Mouse (Mus musculus): ENCODE results near the gene Gm13276. TPM values are rescaled to one million over a fixed set of nuclear protein-coding genes. Genes with fewer than 3 reads are reported as not detected.

The Gm13276 gene
- not detected in 2 replicates for polyA plus RNA-seq (2012; rRNA removed)

GRCm38 (mm10) chr4:88785409-88785808 is at the start of gene Gm13276:
Gene Gm13276, plus strand, starts transcription at chr4:88785709.

GRCm38 (mm10) chr4:88754818-88755340 is 30.6 kb upstream of the Gm13276 start, which contains the start of gene Gm13271:
Gene Gm13271, plus strand, starts transcription at chr4:88754868.

GRCm38 (mm10) chr4:88759610-88760268 is 25.8 kb upstream of the Gm13276 start, which contains the start of gene Gm13283:
Gene Gm13283, plus strand, starts transcription at chr4:88760119.

GRCm38 (mm10) chr4:88773534-88773933 is 12.0 kb upstream of the Gm13276 start, which contains the start of gene Gm13290:
Gene Gm13290, plus strand, starts transcription at chr4:88773834.

GRCm38 (mm10) chr4:88776622-88777021 is 8.9 kb upstream of the Gm13276 start, which contains the start of gene Gm13289:
Gene Gm13289, plus strand, starts transcription at chr4:88776922.

GRCm38 (mm10) chr4:88779550-88779949 is 6.0 kb upstream of the Gm13276 start, which contains the start of gene Gm13272:
Gene Gm13272, plus strand, starts transcription at chr4:88779850.

GRCm38 (mm10) chr4:88781831-88782230 is 3.7 kb upstream of the Gm13276 start, which contains the start of gene Ifnz:
Gene Ifnz, plus strand, starts transcription at chr4:88782131.

GRCm38 (mm10) chr4:88788402-88788801 is 2.9 kb downstream of the Gm13276 start, which contains the start of gene Gm13277:
Gene Gm13277, plus strand, starts transcription at chr4:88788632.

GRCm38 (mm10) chr4:88791250-88791649 is 5.7 kb downstream of the Gm13276 start, which contains the start of gene Gm13278:
Gene Gm13278, plus strand, starts transcription at chr4:88791550.

GRCm38 (mm10) chr4:88793936-88794675 is 8.6 kb downstream of the Gm13276 start, which contains the start of gene Gm13275:
Gene Gm13275, plus strand, starts transcription at chr4:88794487.

GRCm38 (mm10) chr4:88797097-88797496 is 11.6 kb downstream of the Gm13276 start, which contains the start of gene Gm13279:
Gene Gm13279, plus strand, starts transcription at chr4:88797397.

GRCm38 (mm10) chr4:88799365-88799764 is 13.9 kb downstream of the Gm13276 start, which contains the start of gene Gm13285:
Gene Gm13285, plus strand, starts transcription at chr4:88799665.

GRCm38 (mm10) chr4:88802954-88803353 is 17.4 kb downstream of the Gm13276 start, which contains the start of gene Gm13287:
Gene Gm13287, plus strand, starts transcription at chr4:88803254.

GRCm38 (mm10) chr4:88805231-88805630 is 19.7 kb downstream of the Gm13276 start, which contains the start of gene Gm13288:
Gene Gm13288, plus strand, starts transcription at chr4:88805531.

GRCm38 (mm10) chr4:88815928-88816327 is 30.4 kb downstream of the Gm13276 start, which contains the start of gene Ifna7:
Gene Ifna7, plus strand, starts transcription at chr4:88816228.

GRCm38 (mm10) chr4:88819659-88820058 is 34.1 kb downstream of the Gm13276 start, which contains the start of gene Ifna11:
Gene Ifna11, plus strand, starts transcription at chr4:88819959.

GRCm38 (mm10) chr4:88827116-88827515 is 41.6 kb downstream of the Gm13276 start, which contains the start of gene Ifna6:
Gene Ifna6, plus strand, starts transcription at chr4:88827416.

GRCm38 (mm10) chr4:88835225-88835624 is 49.7 kb downstream of the Gm13276 start, which contains the start of gene Ifna5:
Gene Ifna5, plus strand, starts transcription at chr4:88835525.

Data from central nervous system, embryonic 18 days (tissue).